Mouse (Mus musculus) ES-Bruce4 (cell line): ENCODE measurements around the gene Frmd4b. TPM values are rescaled to one million over a fixed set of nuclear protein-coding genes. Genes with fewer than 3 reads are reported as not detected.

Experiments used
- H3K27ac ChIP-seq: 2 replicates; pipeline ENCODE4 v1.5.1; 2012; ENCODE audit warnings: low read length, inconsistent platforms; ENCODE audit not compliant: insufficient read depth
- H3K27me3 ChIP-seq: 2 replicates; pipeline ENCODE4 v1.6.1; 2012; ENCODE audit warnings: mild to moderate bottlenecking, low read length, inconsistent platforms; ENCODE audit not compliant: control insufficient read depth, poor library complexity, insufficient read depth, severe bottlenecking
- H3K36me3 ChIP-seq: 2 replicates; pipeline ENCODE4 v1.6.1; 2012; ENCODE audit warnings: inconsistent platforms, mild to moderate bottlenecking, low read length, moderate library complexity; ENCODE audit not compliant: control insufficient read depth, poor library complexity, insufficient read depth, severe bottlenecking
- H3K4me1 ChIP-seq: one replicate; pipeline ENCODE4 v1.8.1; 2011; ENCODE audit warnings: low read length; ENCODE audit not compliant: control insufficient read depth, insufficient read depth
- H3K4me3 ChIP-seq: 2 replicates; pipeline ENCODE4 v1.5.1; 2011; ENCODE audit warnings: low read depth, mild to moderate bottlenecking, low read length
- H3K9ac ChIP-seq: 2 replicates; pipeline ENCODE4 v1.6.1; 2012; ENCODE audit warnings: low read depth, mild to moderate bottlenecking, inconsistent platforms; ENCODE audit not compliant: poor library complexity, severe bottlenecking
- H3K9me3 ChIP-seq: replicated peaks from 2 replicates; pipeline ENCODE4 v1.6.1; 2012; ENCODE audit warnings: mild to moderate bottlenecking, low read length, inconsistent platforms; ENCODE audit not compliant: control insufficient read depth, poor library complexity, insufficient read depth, severe bottlenecking
- CTCF ChIP-seq: IDR thresholded peaks from one replicate; pipeline ENCODE4 v1.8.1; 2011; ENCODE audit warnings: low read depth, low read length
- EP300 ChIP-seq: IDR thresholded peaks from 2 replicates; pipeline ENCODE4 v1.6.1; 2011; ENCODE audit warnings: low read depth, low read length; ENCODE audit not compliant: insufficient read depth
- POLR2A ChIP-seq: IDR thresholded peaks from one replicate; pipeline ENCODE4 v1.8.1; 2011; ENCODE audit warnings: low read length; ENCODE audit not compliant: insufficient read depth
- polyA plus RNA-seq: library from polyadenylated mRNA; stranded (reverse); fragments of >200 nt; gene quantifications from 2 replicates; pipeline ENCODE4 v1.2.4, GENCODE M21; 2011; ENCODE audit warnings: low read depth; ENCODE audit not compliant: missing spikeins, insufficient read depth, insufficient read length

The Frmd4b gene
- polyA plus RNA-seq, 1 experiment, result 27.8 TPM

DNA sequence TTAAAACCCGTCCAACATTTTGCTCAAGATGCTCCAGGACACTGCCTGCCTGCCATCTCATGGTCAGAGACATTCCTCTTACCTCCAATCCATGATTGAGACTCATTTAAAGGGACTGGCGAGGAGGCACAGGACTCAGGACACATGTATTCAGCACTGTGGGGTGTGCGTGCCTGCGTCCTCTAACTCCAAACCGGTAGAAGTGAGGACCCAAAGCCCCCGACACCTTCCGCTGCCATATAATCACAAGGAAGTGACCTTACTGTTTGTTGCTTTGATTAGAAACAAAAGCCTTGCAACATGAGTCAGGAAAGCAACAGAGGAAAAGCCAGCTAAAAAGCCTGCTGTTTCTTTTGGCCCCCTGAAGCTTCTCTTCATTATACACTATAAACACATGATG is 158.2 kb downstream of the Frmd4b start:
- Histone ChIP-seq H3K9me3 (no peaks in the 10 kb centered on the region), H3K27ac (no peak overlapping the region), H3K4me1 (no peaks in the 10 kb centered on the region), H3K36me3 (no peaks in the 10 kb centered on the region), H3K27me3 (no peaks in the 10 kb centered on the region), H3K9ac (no peak overlapping the region), H3K4me3 (no peak overlapping the region)
- TF ChIP-seq POLR2A (no peak), EP300 (no peak), CTCF (no peak)

DNA sequence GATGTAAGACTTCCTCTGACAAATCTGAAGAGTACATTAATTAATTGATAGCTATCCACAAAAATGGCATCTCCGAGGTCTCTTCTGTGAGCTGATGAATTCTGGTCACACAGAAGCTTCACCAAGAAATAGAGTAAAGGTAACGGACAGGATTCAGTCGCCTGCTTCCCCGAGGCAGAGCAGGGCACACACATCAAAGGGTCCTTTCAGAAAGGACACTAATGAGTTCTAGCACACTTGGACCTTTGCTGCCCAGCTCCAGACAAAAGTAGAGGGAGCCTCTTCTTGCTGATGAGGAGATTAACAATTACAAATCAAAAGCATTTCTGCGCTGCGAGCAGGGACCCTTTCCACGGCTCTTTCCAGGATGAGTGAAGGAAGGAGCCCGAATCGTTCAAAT is 159.0 kb downstream of the Frmd4b start:
- no peaks in the 10 kb centered on the region for H3K9me3 ChIP-seq
- H3K4me3 ChIP-seq, result no peak overlapping the region
- no peak overlapping the region for H3K27ac ChIP-seq
- no peaks in the 10 kb centered on the region for H3K27me3 ChIP-seq
- TF ChIP-seq CTCF (no peak), EP300 (no peak), POLR2A (no peak)
- H3K4me1 ChIP-seq, result no peaks in the 10 kb centered on the region
- no peaks in the 10 kb centered on the region for H3K36me3 ChIP-seq
- H3K9ac ChIP-seq, result no peak overlapping the region

DNA sequence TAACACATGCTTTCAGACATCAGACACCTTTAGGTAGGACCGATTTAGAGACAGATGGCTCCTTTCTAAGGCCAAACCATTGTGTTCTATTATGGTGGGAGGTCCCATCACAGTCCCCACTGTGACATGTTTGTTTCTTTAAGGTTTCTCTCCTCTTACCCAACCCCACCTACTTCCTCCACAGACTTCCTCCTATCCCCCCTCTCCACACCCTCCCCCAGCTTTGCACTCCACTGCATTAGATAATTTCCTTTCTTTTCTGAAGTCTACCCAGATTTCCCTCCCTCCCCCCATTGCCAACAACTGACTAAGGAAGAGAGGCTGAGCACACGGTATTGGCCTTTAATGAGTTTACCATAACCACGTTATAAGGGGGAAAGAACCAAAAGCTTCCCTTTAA is 159.4 kb downstream of the Frmd4b start:
- Histone ChIP-seq H3K9ac (no peak overlapping the region), H3K27me3 (no peaks in the 10 kb centered on the region), H3K4me1 (no peaks in the 10 kb centered on the region), H3K9me3 (no peaks in the 10 kb centered on the region), H3K36me3 (no peaks in the 10 kb centered on the region), H3K27ac (no peak overlapping the region), H3K4me3 (no peak overlapping the region)
- TF ChIP-seq EP300, result no peak
- TF ChIP-seq CTCF, result no peak
- no peak for TF ChIP-seq POLR2A

DNA sequence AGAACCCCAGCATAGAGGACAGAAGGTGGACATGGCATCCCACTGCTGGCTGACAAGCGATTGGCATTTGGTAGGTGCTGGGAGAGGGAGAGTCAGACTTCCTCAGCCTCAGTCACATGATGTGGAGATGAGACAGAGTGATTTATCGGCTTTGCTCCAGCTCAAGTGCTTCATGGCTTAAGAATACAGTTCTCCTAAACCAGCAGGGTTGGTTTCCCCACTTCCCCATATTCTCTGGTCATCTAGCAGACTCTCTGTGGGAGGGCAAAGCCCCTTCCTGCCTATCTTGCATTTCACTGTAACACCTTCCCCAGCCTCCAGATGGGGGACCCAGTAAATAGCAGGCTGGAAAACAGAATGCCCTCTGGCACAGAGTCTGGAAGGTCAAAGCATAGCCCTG is 160.1 kb downstream of the Frmd4b start:
- Histone ChIP-seq H3K4me1 (no peaks in the 10 kb centered on the region), H3K9me3 (no peaks in the 10 kb centered on the region), H3K27ac (no peak overlapping the region), H3K27me3 (no peaks in the 10 kb centered on the region), H3K9ac (no peak overlapping the region), H3K4me3 (no peak overlapping the region), H3K36me3 (no peaks in the 10 kb centered on the region)
- TF ChIP-seq POLR2A (no peak), CTCF (no peak), EP300 (no peak; the same call in 1 of the 2 replicates)

DNA sequence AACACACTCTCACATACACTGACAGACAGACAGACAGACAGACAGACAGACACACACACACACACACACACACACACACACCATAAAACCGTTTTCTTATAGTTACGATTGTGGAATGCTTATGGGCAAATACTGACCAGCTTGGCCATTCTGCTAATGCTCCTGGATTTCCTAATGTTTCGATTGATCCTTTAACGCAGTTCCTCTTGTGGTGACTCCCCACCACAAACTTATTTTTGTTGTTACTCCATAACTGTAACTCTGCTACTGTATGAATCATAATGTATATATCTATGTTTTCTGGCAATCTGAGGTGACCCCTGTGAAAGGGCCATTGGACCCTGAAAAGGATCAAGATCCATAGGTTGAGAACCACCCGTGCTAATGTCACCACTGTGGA is 165.1 kb downstream of the Frmd4b start:
- TF ChIP-seq POLR2A (no peak), CTCF (no peak), EP300 (no peak)
- Histone ChIP-seq H3K4me3 (no peak overlapping the region), H3K9ac (no peak overlapping the region), H3K9me3 (no peaks in the 10 kb centered on the region), H3K27me3 (no peaks in the 10 kb centered on the region), H3K4me1 (no peaks in the 10 kb centered on the region), H3K36me3 (no peaks in the 10 kb centered on the region), H3K27ac (no peak overlapping the region)

DNA sequence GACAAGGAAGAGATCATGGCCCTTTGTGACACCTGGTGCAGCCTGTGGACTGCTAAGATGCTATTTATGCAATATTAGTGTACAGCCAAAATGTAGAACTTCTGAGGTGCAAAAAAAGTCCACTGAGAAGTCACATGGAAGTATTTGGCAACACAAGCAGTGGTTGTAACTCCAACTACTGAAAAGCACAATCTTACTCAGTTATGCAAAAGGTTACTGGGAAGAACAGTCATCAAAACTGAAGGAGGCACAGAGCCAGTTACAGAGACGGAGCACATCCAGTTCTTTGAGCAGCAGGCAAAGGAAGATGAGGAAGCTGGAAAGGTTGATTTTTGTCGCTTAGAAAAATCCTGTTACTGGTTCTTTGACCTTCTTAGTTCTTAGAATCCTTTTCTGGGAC is 167.5 kb downstream of the Frmd4b start:
- Histone ChIP-seq H3K4me3 (no peak overlapping the region), H3K9me3 (no peaks in the 10 kb centered on the region), H3K27ac (no peak overlapping the region), H3K9ac (no peak overlapping the region), H3K36me3 (no peaks in the 10 kb centered on the region), H3K4me1 (no peaks in the 10 kb centered on the region), H3K27me3 (no peaks in the 10 kb centered on the region)
- TF ChIP-seq CTCF (no peak), POLR2A (no peak), EP300 (no peak)
